In the genomic region with DNA sequence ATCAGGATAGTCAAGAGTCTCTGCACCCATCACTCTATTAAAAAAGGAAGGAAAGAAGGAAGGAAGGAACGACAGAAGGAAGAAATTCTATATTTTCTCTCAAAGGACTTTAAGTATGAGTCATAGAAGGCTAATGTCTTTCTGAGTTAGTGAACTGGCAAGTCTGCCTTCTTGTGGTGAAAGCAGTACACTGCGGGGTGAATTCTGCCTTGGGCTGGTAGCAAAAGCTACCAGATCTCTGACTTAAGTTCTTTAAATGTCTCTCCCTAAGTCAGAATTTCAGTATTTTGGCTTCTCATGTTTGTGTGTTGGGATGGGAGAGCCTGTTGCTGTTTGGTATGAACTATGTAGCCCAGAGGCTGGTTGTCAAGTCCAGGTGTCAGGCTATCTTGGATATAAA, we compare ENCODE assay signal across 8 mouse cellular contexts. TPM values are rescaled to one million over a fixed set of nuclear protein-coding genes. Genes with fewer than 3 reads are reported as not detected.
DNase-seq lines count a peak whose midpoint lies in the region; ATAC-seq and TF ChIP-seq lines count a peak whose summit lies in the region.

No protein-coding gene starts in this region.

- DNase-seq in kidney, adult 2 months: no peak
- no peak for DNase-seq in kidney, adult 18-20 months
- DNase-seq in MN1 (ENCODE audit: low spot score): peak; percentile 75
- peak; percentile 62 for DNase-seq in hindbrain, postnatal 0 days (ENCODE audit: low spot score)
- no peak for DNase-seq in layer of hippocampus, adult 11-12 months (ENCODE audit: low spot score)

- 0 out of 2 replicates have a peak, but pooled peaks cover 2% of the 10 kb centered on the region for H3K9me3 ChIP-seq in hindbrain, postnatal 0 days (ENCODE audit: low read length)
- H3K9me3 ChIP-seq in liver, embryonic 16.5 days (replicated peaks; ENCODE audit: control insufficient read depth, low read length): no peaks in the 10 kb centered on the region
- no peaks in the 10 kb centered on the region for H3K9me3 ChIP-seq in neural tube, embryonic 13.5 days

- peak; percentile 21; the same call in 1 of the 2 replicates for TF ChIP-seq CTCF in kidney, adult 2 months (conservative IDR thresholded peaks at IDR 0.05; ENCODE audit: insufficient read depth, insufficient read length, low read depth, low read length)
- TF ChIP-seq CTCF in hindbrain, postnatal 0 days (IDR thresholded peaks at IDR 0.05; ENCODE audit: low read depth): peak; percentile 58

- no peaks in the 10 kb centered on the region for H3K4me1 ChIP-seq in kidney, adult 2 months (ENCODE audit: control insufficient read depth, insufficient read depth, low read length)
- H3K4me1 ChIP-seq in hindbrain, postnatal 0 days (ENCODE audit: insufficient read depth, low read length): no peaks in the 10 kb centered on the region
- peaks cover 4% of the 10 kb centered on the region for H3K4me1 ChIP-seq in liver, embryonic 16.5 days (ENCODE audit: control insufficient read depth, low read depth, low read length)
- peaks cover 5% of the 10 kb centered on the region for H3K4me1 ChIP-seq in neural tube, embryonic 13.5 days (replicated peaks)

- H3K4me3 ChIP-seq in kidney, adult 2 months (ENCODE audit: insufficient read depth, low read depth, low read length): peak overlapping the region; percentile 79
- peak overlapping the region; percentile 37 for H3K4me3 ChIP-seq in hindbrain, postnatal 0 days (ENCODE audit: low read length)
- peak overlapping the region; percentile 68 for H3K4me3 ChIP-seq in liver, embryonic 16.5 days (ENCODE audit: low read depth, low read length)
- peak overlapping the region; percentile 45 for H3K4me3 ChIP-seq in neural tube, embryonic 13.5 days

- WGBS in kidney, adult 2 months: 26% methylated on average over 2 of the region's 2 CpGs
- 43% methylated on average over 2 of the region's 2 CpGs for WGBS in hindbrain, postnatal 0 days
- 18% methylated on average over 2 of the region's 2 CpGs for WGBS in liver, embryonic 16.5 days (ENCODE audit: insufficient replicate concordance)
- 37% methylated on average over 2 of the region's 2 CpGs for WGBS in neural tube, embryonic 13.5 days

- H3K36me3 ChIP-seq in kidney, adult 2 months (ENCODE audit: control insufficient read depth, insufficient read depth, low read length): no peaks in the 10 kb centered on the region
- H3K36me3 ChIP-seq in hindbrain, postnatal 0 days (ENCODE audit: insufficient read depth, low read length): no peaks in the 10 kb centered on the region
- no peaks in the 10 kb centered on the region for H3K36me3 ChIP-seq in liver, embryonic 16.5 days (ENCODE audit: control insufficient read depth, insufficient read depth)
- H3K36me3 ChIP-seq in neural tube, embryonic 13.5 days: peaks cover 6% of the 10 kb centered on the region; the same call in 1 of the 2 replicates

- H3K27ac ChIP-seq in kidney, adult 2 months (ENCODE audit: insufficient read depth, low read depth, low read length): peak overlapping the region; percentile 39; the same call in 1 of the 2 replicates
- peak overlapping the region; percentile 87 for H3K27ac ChIP-seq in hindbrain, postnatal 0 days
- peak overlapping the region; percentile 58 for H3K27ac ChIP-seq in liver, embryonic 16.5 days (ENCODE audit: low read length)
- peak overlapping the region; percentile 77 for H3K27ac ChIP-seq in neural tube, embryonic 13.5 days (replicated peaks)

- no peaks in the 10 kb centered on the region for H3K27me3 ChIP-seq in kidney, adult 2 months (replicated peaks; ENCODE audit: control insufficient read depth, insufficient read depth, low read length)
- H3K27me3 ChIP-seq in hindbrain, postnatal 0 days (ENCODE audit: insufficient read depth, low read length): no peaks in the 10 kb centered on the region
- H3K27me3 ChIP-seq in liver, embryonic 16.5 days (ENCODE audit: control insufficient read depth, insufficient read depth, low read depth, low read length): no peaks in the 10 kb centered on the region
- H3K27me3 ChIP-seq in neural tube, embryonic 13.5 days: no peaks in the 10 kb centered on the region

- peak; percentile 59 for ATAC-seq in erythroblast, adult 5-6 weeks (replicated peaks; ENCODE audit: low FRiP score, poor library complexity, severe bottlenecking)
- peak; percentile 57 for ATAC-seq in hindbrain, postnatal 0 days
- peak; percentile 31 for ATAC-seq in liver, embryonic 16.5 days (ENCODE audit: low read depth)
- ATAC-seq in neural tube, embryonic 13.5 days (ENCODE audit: low read depth): peak; percentile 60

- TF ChIP-seq POLR2A in kidney, adult 2 months (IDR thresholded peaks at IDR 0.05; ENCODE audit: low read depth, low read length): no peak

- no peak overlapping the region; the same call in 1 of the 2 replicates for H3K9ac ChIP-seq in hindbrain, postnatal 0 days (replicated peaks; ENCODE audit: low read length)
- peak overlapping the region; percentile 22 for H3K9ac ChIP-seq in liver, embryonic 16.5 days (ENCODE audit: low read depth, low read length)
- H3K9ac ChIP-seq in neural tube, embryonic 13.5 days: peak overlapping the region; percentile 63

- H3K4me2 ChIP-seq in hindbrain, postnatal 0 days (ENCODE audit: low read depth, low read length): peak overlapping the region; percentile 47
- H3K4me2 ChIP-seq in liver, embryonic 16.5 days (ENCODE audit: low read depth, low read length): peak overlapping the region; percentile 41
- peak overlapping the region; percentile 56 for H3K4me2 ChIP-seq in neural tube, embryonic 13.5 days

RNA-seq across cellular contexts. Expression of gene Zfp983, which starts 0.5 kb away (rescaled TPM):
- polyA plus RNA-seq in kidney, adult 2 months (2012; rRNA removed): 0.34 and 0.61 TPM in 2 replicates
- 0.19 and 2.3 TPM in 2 replicates for total RNA-seq in erythroblast, adult 5-6 weeks (2015; ENCODE audit: low replicate concordance)
- 1.1 and 4.3 TPM in 2 replicates for total RNA-seq in erythroblast, adult 5-6 weeks (2017; ENCODE audit: low replicate concordance)
- total RNA-seq in hindbrain, postnatal 0 days (2014; rRNA removed): 3.3 and 4.2 TPM in 2 replicates
- polyA plus RNA-seq in hindbrain, postnatal 0 days (2015; fragmentation: Nextera tagmentation; extraction: Ambion mirVana): 4.7 and 5.0 TPM in 2 replicates
- 0.91 and 1.5 TPM in 2 replicates for polyA plus RNA-seq in liver, embryonic 16.5 days (2015; fragmentation: Nextera tagmentation; extraction: Ambion mirVana)
- 11.5 and 12.3 TPM in 2 replicates for polyA plus RNA-seq in neural tube, embryonic 13.5 days (2015; fragmentation: Nextera tagmentation; extraction: Ambion mirVana)

RNA-seq across cellular contexts. Expression of gene Gm10226, which starts 41.7 kb away (rescaled TPM):
- not detected in 2 replicates for polyA plus RNA-seq in kidney, adult 2 months (2012; rRNA removed)
- total RNA-seq in erythroblast, adult 5-6 weeks (2015; ENCODE audit: low replicate concordance): not detected in 2 replicates
- 56.8 TPM in 1 of 2 replicates, not detected in the other for total RNA-seq in erythroblast, adult 5-6 weeks (2017; ENCODE audit: low replicate concordance)
- total RNA-seq in hindbrain, postnatal 0 days (2014; rRNA removed): not detected in 2 replicates
- 5.5 and 6.9 TPM in 2 replicates for polyA plus RNA-seq in hindbrain, postnatal 0 days (2015; fragmentation: Nextera tagmentation; extraction: Ambion mirVana)
- polyA plus RNA-seq in liver, embryonic 16.5 days (2015; fragmentation: Nextera tagmentation; extraction: Ambion mirVana): 2.6 and 4.6 TPM in 2 replicates
- polyA plus RNA-seq in neural tube, embryonic 13.5 days (2015; fragmentation: Nextera tagmentation; extraction: Ambion mirVana): 16.9 and 19.2 TPM in 2 replicates

RNA-seq across cellular contexts. Expression of gene Zfp760, which starts 57.6 kb away (rescaled TPM):
- 0.69 and 1.0 TPM in 2 replicates for polyA plus RNA-seq in kidney, adult 2 months (2012; rRNA removed)
- total RNA-seq in erythroblast, adult 5-6 weeks (2015; ENCODE audit: low replicate concordance): 0.63 and 10.2 TPM in 2 replicates
- total RNA-seq in erythroblast, adult 5-6 weeks (2017; ENCODE audit: low replicate concordance): 2.0 and 3.6 TPM in 2 replicates
- 3.7 and 4.6 TPM in 2 replicates for total RNA-seq in hindbrain, postnatal 0 days (2014; rRNA removed)
- 4.7 and 5.6 TPM in 2 replicates for polyA plus RNA-seq in hindbrain, postnatal 0 days (2015; fragmentation: Nextera tagmentation; extraction: Ambion mirVana)
- 3.4 and 3.7 TPM in 2 replicates for polyA plus RNA-seq in liver, embryonic 16.5 days (2015; fragmentation: Nextera tagmentation; extraction: Ambion mirVana)
- polyA plus RNA-seq in neural tube, embryonic 13.5 days (2015; fragmentation: Nextera tagmentation; extraction: Ambion mirVana): 12.1 and 13.4 TPM in 2 replicates

Comparison
In these comparisons a context has a peak if more than half of its experiments do, and no peak if none do; other contexts are left out.
1. DNase-seq: peak in MN1 (single experiment) and hindbrain, postnatal 0 days (single experiment); none in kidney, adult 2 months (single experiment), kidney, adult 18-20 months (single experiment) and layer of hippocampus, adult 11-12 months (single experiment).
2. Peak in every context shown above with its lines, with median percentiles within 50 percentile points of each other: H3K27ac ChIP-seq, H3K4me3 ChIP-seq, ATAC-seq and H3K4me2 ChIP-seq.